Mouse (Mus musculus): Measurements from ENCODE around the gene Neurod2. TPM values are rescaled to one million over a fixed set of nuclear protein-coding genes. Genes with fewer than 3 reads are reported as not detected.

The Neurod2 gene
- polyA plus RNA-seq, 1 experiment from 2014 or later: 5.6 TPM

GRCm38 (mm10) chr11:98294188-98295012 is 35.0 kb downstream of the Neurod2 start:
- peaks cover 8% of the 10 kb centered on the region for H3K27me3 ChIP-seq (ENCODE audit: control insufficient read depth, insufficient read depth, low read depth, low read length)
- no peaks in the 10 kb centered on the region for H3K36me3 ChIP-seq (ENCODE audit: control insufficient read depth, insufficient read depth, low read length)
- WGBS: under 1% methylated on average over 53 of the region's 58 CpGs
- peak overlapping the region; percentile 78 for H3K4me3 ChIP-seq (ENCODE audit: low read depth, low read length)
- peak overlapping the region; percentile 67; the same call in 1 of the 2 replicates for H3K27ac ChIP-seq (ENCODE audit: low read length)
- peak overlapping the region; percentile 93 for H3K9ac ChIP-seq (ENCODE audit: low read depth, low read length)
- H3K9me3 ChIP-seq (replicated peaks; ENCODE audit: control insufficient read depth, low read length, poor library complexity, severe bottlenecking): no peaks in the 10 kb centered on the region
- peaks cover 39% of the 10 kb centered on the region for H3K4me1 ChIP-seq (ENCODE audit: control insufficient read depth, insufficient read depth, low read length)
- ATAC-seq: peak; percentile 79
- peak overlapping the region; percentile 90 for H3K4me2 ChIP-seq (ENCODE audit: low read length)

GRCm38 (mm10) chr11:98293070-98293469 is 36.4 kb downstream of the Neurod2 start:
- no peak for ATAC-seq
- no peak overlapping the region for H3K27ac ChIP-seq (ENCODE audit: low read length)
- no peaks in the 10 kb centered on the region for H3K36me3 ChIP-seq (ENCODE audit: control insufficient read depth, insufficient read depth, low read length)
- peaks cover 6% of the 10 kb centered on the region for H3K27me3 ChIP-seq (ENCODE audit: control insufficient read depth, insufficient read depth, low read depth, low read length)
- no peaks in the 10 kb centered on the region for H3K9me3 ChIP-seq (replicated peaks; ENCODE audit: control insufficient read depth, low read length, poor library complexity, severe bottlenecking)
- peaks cover 37% of the 10 kb centered on the region for H3K4me1 ChIP-seq (ENCODE audit: control insufficient read depth, insufficient read depth, low read length)
- no peak overlapping the region for H3K4me3 ChIP-seq (ENCODE audit: low read depth, low read length)
- H3K4me2 ChIP-seq (ENCODE audit: low read length): no peak overlapping the region
- WGBS: 40% methylated on average over 2 of the region's 2 CpGs
- H3K9ac ChIP-seq (ENCODE audit: low read depth, low read length): no peak overlapping the region

GRCm38 (mm10) chr11:98290906-98291305 is 38.5 kb downstream of the Neurod2 start:
- no peak for ATAC-seq
- WGBS: 74% methylated on average over 2 of the region's 2 CpGs

GRCm38 (mm10) chr11:98289873-98290272 is 39.6 kb downstream of the Neurod2 start:
- H3K27me3 ChIP-seq (ENCODE audit: control insufficient read depth, insufficient read depth, low read depth, low read length): no peaks in the 10 kb centered on the region
- ATAC-seq: no peak
- H3K4me3 ChIP-seq (ENCODE audit: low read depth, low read length): no peak overlapping the region
- H3K9me3 ChIP-seq (replicated peaks; ENCODE audit: control insufficient read depth, low read length, poor library complexity, severe bottlenecking): no peaks in the 10 kb centered on the region
- no peak overlapping the region for H3K4me2 ChIP-seq (ENCODE audit: low read length)
- no peaks in the 10 kb centered on the region for H3K36me3 ChIP-seq (ENCODE audit: control insufficient read depth, insufficient read depth, low read length)
- peak overlapping the region; percentile 41; the same call in 1 of the 2 replicates for H3K27ac ChIP-seq (ENCODE audit: low read length)
- peaks cover 27% of the 10 kb centered on the region for H3K4me1 ChIP-seq (ENCODE audit: control insufficient read depth, insufficient read depth, low read length)
- H3K9ac ChIP-seq (ENCODE audit: low read depth, low read length): 0 out of 2 replicates have a peak overlapping the region, but pooled peaks have one; percentile 25
- 31% methylated on average over 13 of the region's 13 CpGs for WGBS

More at GRCm38 (mm10) chr11:98290906-98291305, 38.5 kb downstream of the Neurod2 start:
- Histone ChIP-seq H3K4me2 (ENCODE audit: low read length) (no peak overlapping the region), H3K36me3 (ENCODE audit: control insufficient read depth, insufficient read depth, low read length) (no peaks in the 10 kb centered on the region), H3K9ac (ENCODE audit: low read depth, low read length) (no peak overlapping the region), H3K27me3 (ENCODE audit: control insufficient read depth, insufficient read depth, low read depth, low read length) (no peaks in the 10 kb centered on the region), H3K27ac (ENCODE audit: low read length) (no peak overlapping the region), H3K9me3 (replicated peaks; ENCODE audit: control insufficient read depth, low read length, poor library complexity, severe bottlenecking) (no peaks in the 10 kb centered on the region), H3K4me3 (ENCODE audit: low read depth, low read length) (no peak overlapping the region), H3K4me1 (ENCODE audit: control insufficient read depth, insufficient read depth, low read length) (peaks cover 30% of the 10 kb centered on the region)

GRCm38 (mm10) chr11:98287961-98288360 is 41.5 kb downstream of the Neurod2 start:
- ATAC-seq: no peak
- Histone ChIP-seq H3K27ac (ENCODE audit: low read length) (no peak overlapping the region), H3K4me3 (ENCODE audit: low read depth, low read length) (no peak overlapping the region), H3K27me3 (ENCODE audit: control insufficient read depth, insufficient read depth, low read depth, low read length) (no peaks in the 10 kb centered on the region), H3K4me1 (ENCODE audit: control insufficient read depth, insufficient read depth, low read length) (peaks cover 24% of the 10 kb centered on the region), H3K9ac (ENCODE audit: low read depth, low read length) (no peak overlapping the region), H3K36me3 (ENCODE audit: control insufficient read depth, insufficient read depth, low read length) (no peaks in the 10 kb centered on the region), H3K9me3 (replicated peaks; ENCODE audit: control insufficient read depth, low read length, poor library complexity, severe bottlenecking) (no peaks in the 10 kb centered on the region), H3K4me2 (ENCODE audit: low read length) (no peak overlapping the region)
- 43% methylated on average over 7 of the region's 7 CpGs for WGBS

- Histone ChIP-seq H3K9me3 (replicated peaks; ENCODE audit: control insufficient read depth, low read length, poor library complexity, severe bottlenecking) (no peaks in the 10 kb centered on the region), H3K27ac (ENCODE audit: low read length) (no peak overlapping the region), H3K27me3 (ENCODE audit: control insufficient read depth, insufficient read depth, low read depth, low read length) (no peaks in the 10 kb centered on the region), H3K9ac (ENCODE audit: low read depth, low read length) (no peak overlapping the region), H3K4me3 (ENCODE audit: low read depth, low read length) (no peak overlapping the region), H3K4me2 (ENCODE audit: low read length) (no peak overlapping the region), H3K36me3 (ENCODE audit: control insufficient read depth, insufficient read depth, low read length) (no peaks in the 10 kb centered on the region), H3K4me1 (ENCODE audit: control insufficient read depth, insufficient read depth, low read length) (peaks cover 24% of the 10 kb centered on the region)
- 41% methylated on average over 5 of the region's 5 CpGs for WGBS
- no peak for ATAC-seq
These were observed 41.9 kb downstream of the Neurod2 start for GRCm38 (mm10) chr11:98287531-98287930.

- H3K4me1 ChIP-seq (ENCODE audit: control insufficient read depth, insufficient read depth, low read length): peaks cover 24% of the 10 kb centered on the region
These were observed 44.1 kb downstream of the Neurod2 start for GRCm38 (mm10) chr11:98285368-98285767.

GRCm38 (mm10) chr11:98284230-98284629 is 45.2 kb downstream of the Neurod2 start:
- Histone ChIP-seq H3K27me3 (ENCODE audit: control insufficient read depth, insufficient read depth, low read depth, low read length) (no peaks in the 10 kb centered on the region), H3K4me2 (ENCODE audit: low read length) (peak overlapping the region; percentile 51), H3K9me3 (replicated peaks; ENCODE audit: control insufficient read depth, low read length, poor library complexity, severe bottlenecking) (no peaks in the 10 kb centered on the region), H3K27ac (ENCODE audit: low read length) (peak overlapping the region; percentile 78), H3K4me3 (ENCODE audit: low read depth, low read length) (peak overlapping the region; percentile 23), H3K4me1 (ENCODE audit: control insufficient read depth, insufficient read depth, low read length) (peaks cover 17% of the 10 kb centered on the region), H3K36me3 (ENCODE audit: control insufficient read depth, insufficient read depth, low read length) (no peaks in the 10 kb centered on the region), H3K9ac (ENCODE audit: low read depth, low read length) (peak overlapping the region; percentile 51; the same call in 1 of the 2 replicates)
- ATAC-seq: peak; percentile 66
- WGBS: 2% methylated on average over 14 of the region's 17 CpGs

More at GRCm38 (mm10) chr11:98285368-98285767, 44.1 kb downstream of the Neurod2 start:
- no peak overlapping the region for H3K4me3 ChIP-seq (ENCODE audit: low read depth, low read length)
- H3K27me3 ChIP-seq (ENCODE audit: control insufficient read depth, insufficient read depth, low read depth, low read length): no peaks in the 10 kb centered on the region
- 31% methylated on average over 2 of the region's 2 CpGs for WGBS
- peak overlapping the region; percentile 72 for H3K27ac ChIP-seq (ENCODE audit: low read length)
- ATAC-seq: no peak
- no peaks in the 10 kb centered on the region for H3K9me3 ChIP-seq (replicated peaks; ENCODE audit: control insufficient read depth, low read length, poor library complexity, severe bottlenecking)
- no peaks in the 10 kb centered on the region for H3K36me3 ChIP-seq (ENCODE audit: control insufficient read depth, insufficient read depth, low read length)
- H3K4me2 ChIP-seq (ENCODE audit: low read length): peak overlapping the region; percentile 20; the same call in 1 of the 2 replicates
- H3K9ac ChIP-seq (ENCODE audit: low read depth, low read length): no peak overlapping the region

- Histone ChIP-seq H3K4me1 (ENCODE audit: control insufficient read depth, insufficient read depth, low read length) (peaks cover 17% of the 10 kb centered on the region), H3K4me3 (ENCODE audit: low read depth, low read length) (no peak overlapping the region), H3K9me3 (replicated peaks; ENCODE audit: control insufficient read depth, low read length, poor library complexity, severe bottlenecking) (no peaks in the 10 kb centered on the region), H3K27me3 (ENCODE audit: control insufficient read depth, insufficient read depth, low read depth, low read length) (no peaks in the 10 kb centered on the region), H3K4me2 (ENCODE audit: low read length) (peak overlapping the region; percentile 32), H3K36me3 (ENCODE audit: control insufficient read depth, insufficient read depth, low read length) (peaks cover 2% of the 10 kb centered on the region; the same call in 1 of the 2 replicates), H3K9ac (ENCODE audit: low read depth, low read length) (no peak overlapping the region), H3K27ac (ENCODE audit: low read length) (peak overlapping the region; percentile 61)
- WGBS: 18% methylated on average over 9 of the region's 9 CpGs
- peak; percentile 69 for ATAC-seq
These were observed 45.7 kb downstream of the Neurod2 start for GRCm38 (mm10) chr11:98283740-98284139.

Data from midbrain, embryonic 16.5 days (tissue).